Mouse (Mus musculus) midbrain, embryonic 16.5 days (tissue): Measurements from ENCODE around the gene Mllt10. TPM values are rescaled to one million over a fixed set of nuclear protein-coding genes. Genes with fewer than 3 reads are reported as not detected.

Experiments used
- ATAC-seq: fragments of 200-750 bp; cut with Nextera tagmentation; 2 replicates; pipeline ENCODE4 v1.8.0; 2017; ENCODE audit warnings: moderate TSS enrichment
- H3K27ac ChIP-seq: fragments of 300-500 bp; sonication (generic); 2 replicates; pipeline ENCODE4 v1.5.1; 2014; ENCODE audit warnings: mild to moderate bottlenecking, low read length, mixed read lengths
- H3K27me3 ChIP-seq: fragments of 300-500 bp; sonication (generic); 2 replicates; pipeline ENCODE4 v1.6.1; 2014; ENCODE audit warnings: low read depth, low read length, mixed read lengths; ENCODE audit not compliant: control insufficient read depth, insufficient read depth
- H3K36me3 ChIP-seq: fragments of 300-500 bp; sonication (generic); 2 replicates; pipeline ENCODE4 v1.6.1; 2014; ENCODE audit warnings: mild to moderate bottlenecking, low read length, moderate library complexity, mixed read lengths; ENCODE audit not compliant: control insufficient read depth, insufficient read depth
- H3K4me1 ChIP-seq: fragments of 300-500 bp; sonication (generic); 2 replicates; pipeline ENCODE4 v1.6.1; 2014; ENCODE audit warnings: mild to moderate bottlenecking, low read length, mixed read lengths; ENCODE audit not compliant: control insufficient read depth, insufficient read depth
- H3K4me2 ChIP-seq: fragments of 300-500 bp; sonication (generic); 2 replicates; pipeline ENCODE4 v1.6.1; 2014; ENCODE audit warnings: mild to moderate bottlenecking, low read length, mixed read lengths
- H3K4me3 ChIP-seq: fragments of 300-500 bp; sonication (generic); 2 replicates; pipeline ENCODE4 v1.5.1; 2014; ENCODE audit warnings: low read depth, mild to moderate bottlenecking, low read length, moderate library complexity, mixed read lengths
- H3K9ac ChIP-seq: fragments of 300-500 bp; sonication (generic); 2 replicates; pipeline ENCODE4 v1.6.1; 2014; ENCODE audit warnings: low read depth, low read length, mixed read lengths
- H3K9me3 ChIP-seq: fragments of 300-500 bp; sonication (generic); replicated peaks from 2 replicates; pipeline ENCODE4 v1.6.1; 2014; ENCODE audit warnings: mild to moderate bottlenecking, low read length, mixed read lengths; ENCODE audit not compliant: control insufficient read depth, poor library complexity, severe bottlenecking
- WGBS: fragments of 180-500 bp; shearing (Covaris S2); extraction: QIAGEN DNeasy Blood & Tissue Kit; methylation state at CpG from one replicate; pipeline ENCODE4 v1.1.7; 2014; 5-methylcytosine and 5-hydroxymethylcytosine counted together
- polyA plus RNA-seq: library from polyadenylated mRNA; unstranded; fragments of >200 nt; fragmentation: Nextera tagmentation; extraction: Ambion mirVana; gene quantifications from 2 replicates; pipeline ENCODE4 v1.2.1, GENCODE M21; 2015

The Mllt10 gene
- polyA plus RNA-seq, 1 experiment from 2014 or later = 43.7 TPM

GRCm38 (mm10) chr2:18053951-18054530 is 996 bp upstream of the Mllt10 start:
- no peaks in the 10 kb centered on the region for H3K27me3 ChIP-seq
- H3K4me3 ChIP-seq = no peak overlapping the region
- H3K4me2 ChIP-seq = no peak overlapping the region
- H3K9me3 ChIP-seq = no peaks in the 10 kb centered on the region
- H3K36me3 ChIP-seq = no peaks in the 10 kb centered on the region
- no peak for ATAC-seq
- H3K27ac ChIP-seq = no peak overlapping the region
- 31% methylated on average over 2 of the region's 2 CpGs for WGBS
- no peak overlapping the region for H3K9ac ChIP-seq
- H3K4me1 ChIP-seq = peaks cover 37% of the 10 kb centered on the region

DNA sequence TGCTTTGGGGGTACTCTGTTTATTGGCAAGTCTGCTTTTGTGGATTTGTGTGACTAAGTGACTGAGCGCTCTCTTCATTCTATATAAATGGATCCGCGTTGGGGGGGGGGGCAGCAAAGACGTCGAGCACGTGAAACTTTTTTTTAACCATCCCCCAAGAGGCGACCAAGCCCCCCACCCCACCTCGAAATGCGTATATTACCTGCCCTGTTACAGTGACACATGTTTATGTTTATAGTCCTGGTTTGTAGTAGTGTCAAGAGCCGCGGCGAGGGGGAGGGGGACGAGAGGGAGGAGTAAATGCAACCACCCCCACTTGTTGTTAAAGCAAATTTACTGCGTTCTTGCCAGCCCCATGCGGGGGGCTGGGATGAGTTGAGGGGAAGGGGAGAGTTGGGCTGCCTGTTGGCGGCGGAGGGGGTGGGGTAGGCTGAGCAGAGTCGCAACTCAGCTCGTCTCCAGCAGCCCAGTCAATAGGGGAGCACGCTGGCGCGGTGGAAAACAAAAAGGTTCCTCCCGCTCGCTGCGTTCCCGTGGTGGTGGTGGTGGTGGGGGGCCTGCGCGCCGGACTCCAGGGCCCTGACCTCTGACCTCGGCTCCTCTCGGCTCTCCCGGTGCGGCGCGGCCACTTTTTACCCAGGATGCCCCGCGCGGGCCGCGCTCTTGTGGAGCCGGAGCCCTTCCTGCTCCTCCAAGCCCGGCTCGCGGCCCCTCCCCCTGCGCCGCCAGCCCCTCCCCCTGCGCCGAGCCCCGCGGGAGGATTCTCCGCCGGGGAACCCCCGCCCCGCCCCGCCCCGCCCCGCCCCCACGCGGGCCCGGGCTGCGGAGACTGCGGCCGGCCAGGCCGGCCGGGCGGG is 1.1 kb downstream of the Mllt10 start:
- WGBS = under 1% methylated on average over 43 of the region's 66 CpGs
- no peaks in the 10 kb centered on the region for H3K27me3 ChIP-seq
- peak overlapping the region; percentile 90 for H3K4me2 ChIP-seq
- H3K36me3 ChIP-seq = no peaks in the 10 kb centered on the region
- H3K4me3 ChIP-seq = peak overlapping the region; percentile 72
- H3K4me1 ChIP-seq = peaks cover 21% of the 10 kb centered on the region
- no peaks in the 10 kb centered on the region for H3K9me3 ChIP-seq
- peak overlapping the region; percentile 86 for H3K9ac ChIP-seq
- H3K27ac ChIP-seq = peak overlapping the region; percentile 98
- ATAC-seq = peak; percentile 92

GRCm38 (mm10) chr2:18056786-18057255 is 1.8 kb downstream of the Mllt10 start:
- Histone ChIP-seq H3K9ac (peak overlapping the region; percentile 86), H3K27ac (peak overlapping the region; percentile 98), H3K36me3 (no peaks in the 10 kb centered on the region), H3K4me1 (peaks cover 20% of the 10 kb centered on the region), H3K9me3 (no peaks in the 10 kb centered on the region), H3K4me2 (peak overlapping the region; percentile 90), H3K4me3 (peak overlapping the region; percentile 72), H3K27me3 (no peaks in the 10 kb centered on the region)
- ATAC-seq = peak; percentile 95
- under 1% methylated on average over 34 of the region's 50 CpGs for WGBS

GRCm38 (mm10) chr2:18057336-18058145 is 2.5 kb downstream of the Mllt10 start:
- H3K27me3 ChIP-seq = no peaks in the 10 kb centered on the region
- peak overlapping the region; percentile 72 for H3K4me3 ChIP-seq
- ATAC-seq = peak; percentile 26
- whole genome bisulfite sequencing = under 1% methylated on average over 48 of the region's 48 CpGs
- H3K9me3 ChIP-seq = no peaks in the 10 kb centered on the region
- peaks cover 20% of the 10 kb centered on the region for H3K4me1 ChIP-seq
- peak overlapping the region; percentile 98 for H3K27ac ChIP-seq
- peak overlapping the region; percentile 86 for H3K9ac ChIP-seq
- no peaks in the 10 kb centered on the region for H3K36me3 ChIP-seq
- peak overlapping the region; percentile 90 for H3K4me2 ChIP-seq

- H3K27me3 ChIP-seq = no peaks in the 10 kb centered on the region
- H3K9me3 ChIP-seq = no peaks in the 10 kb centered on the region
- peak overlapping the region; percentile 86 for H3K9ac ChIP-seq
- H3K4me1 ChIP-seq = peaks cover 20% of the 10 kb centered on the region
- H3K27ac ChIP-seq = peak overlapping the region; percentile 98
- H3K36me3 ChIP-seq = no peaks in the 10 kb centered on the region
- H3K4me3 ChIP-seq = peak overlapping the region; percentile 72
- peak overlapping the region; percentile 90 for H3K4me2 ChIP-seq
- no peak for ATAC-seq
- 13% methylated on average over 9 of the region's 9 CpGs for WGBS
These were observed 3.2 kb downstream of the Mllt10 start for GRCm38 (mm10) chr2:18058146-18058708.

DNA sequence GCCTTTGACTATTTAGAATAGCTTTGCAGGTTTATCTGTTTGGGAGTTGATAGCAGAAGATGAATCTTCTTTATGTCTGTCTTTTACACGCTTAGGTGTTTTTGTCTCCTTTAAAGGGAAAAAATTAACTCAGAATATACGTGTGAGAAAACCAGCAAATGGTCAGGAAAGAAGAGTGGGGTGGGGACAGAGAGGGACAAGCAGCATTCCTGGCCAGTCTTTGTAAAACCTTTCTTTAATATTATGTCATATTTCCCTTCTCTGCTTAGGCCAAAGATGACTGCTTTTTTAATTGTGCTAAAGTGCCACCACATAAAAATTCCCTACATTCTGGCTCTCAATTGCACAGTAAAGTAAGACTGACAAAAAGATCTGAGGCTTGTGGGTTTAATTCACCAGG is 4.0 kb downstream of the Mllt10 start:
- 43% methylated on average over 2 of the region's 2 CpGs for WGBS
- H3K27me3 ChIP-seq = no peaks in the 10 kb centered on the region
- ATAC-seq = no peak
- H3K4me1 ChIP-seq = peaks cover 19% of the 10 kb centered on the region
- H3K36me3 ChIP-seq = no peaks in the 10 kb centered on the region
- H3K9me3 ChIP-seq = no peaks in the 10 kb centered on the region
- H3K4me3 ChIP-seq = no peak overlapping the region
- no peak overlapping the region for H3K4me2 ChIP-seq
- H3K27ac ChIP-seq = no peak overlapping the region
- no peak overlapping the region for H3K9ac ChIP-seq

DNA sequence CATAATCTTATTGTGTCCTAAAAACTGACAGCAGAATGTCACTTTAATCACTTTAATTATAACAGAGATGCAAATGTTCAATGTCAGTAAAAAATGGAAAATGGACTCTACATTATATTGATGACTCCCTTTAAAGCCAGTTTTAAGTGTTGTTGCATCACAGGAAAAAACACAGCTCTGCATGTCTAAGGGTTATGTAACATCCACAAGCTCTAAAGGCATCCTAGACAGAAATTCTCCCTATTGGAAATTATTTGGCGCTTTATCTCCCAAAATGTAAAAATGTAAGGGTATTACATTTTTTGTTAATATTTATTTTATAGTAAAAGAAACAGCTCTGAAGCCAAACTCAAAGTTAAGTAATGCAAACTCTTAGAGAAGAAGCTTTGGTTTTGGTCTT is 4.9 kb downstream of the Mllt10 start:
- no peak overlapping the region for H3K27ac ChIP-seq
- H3K27me3 ChIP-seq = no peaks in the 10 kb centered on the region
- H3K4me1 ChIP-seq = peaks cover 19% of the 10 kb centered on the region
- no peak overlapping the region for H3K4me3 ChIP-seq
- H3K9me3 ChIP-seq = no peaks in the 10 kb centered on the region
- no peak overlapping the region for H3K9ac ChIP-seq
- H3K36me3 ChIP-seq = no peaks in the 10 kb centered on the region
- no peak for ATAC-seq
- WGBS = 79% methylated on average over 1 of the region's 1 CpGs
- no peak overlapping the region for H3K4me2 ChIP-seq

DNA sequence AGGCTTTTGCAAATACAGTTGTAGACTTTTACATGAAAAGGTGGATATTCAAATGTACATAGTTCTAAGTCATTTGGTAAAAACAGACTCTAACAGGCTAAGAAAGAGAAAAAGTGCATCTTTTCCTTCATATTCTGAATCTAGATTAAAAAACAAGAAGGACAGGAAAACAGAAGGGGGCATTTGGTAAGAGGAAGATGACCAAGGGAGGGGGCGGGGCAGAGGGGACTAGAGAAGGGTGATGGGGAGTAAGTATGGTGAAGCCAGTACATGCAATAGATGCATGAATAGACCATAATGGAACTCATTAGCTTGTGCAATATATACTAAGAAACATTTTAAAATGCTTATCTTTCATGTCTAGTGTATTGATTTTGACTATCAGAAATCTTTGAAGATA is 5.4 kb downstream of the Mllt10 start:
- ATAC-seq = no peak
- WGBS = 38% methylated on average over 1 of the region's 1 CpGs
- Histone ChIP-seq H3K4me1 (peaks cover 15% of the 10 kb centered on the region), H3K4me3 (no peak overlapping the region), H3K27me3 (no peaks in the 10 kb centered on the region), H3K9ac (no peak overlapping the region), H3K27ac (no peak overlapping the region), H3K4me2 (no peak overlapping the region), H3K36me3 (no peaks in the 10 kb centered on the region), H3K9me3 (no peaks in the 10 kb centered on the region)
